Mouse (Mus musculus) left cerebral cortex, postnatal 4 days (tissue): Measurements from ENCODE around the gene Zfp54. TPM values are rescaled to one million over a fixed set of nuclear protein-coding genes. Genes with fewer than 3 reads are reported as not detected.
"Not testable (repeated sequence)": the region's sequence is repeated elsewhere in the genome, so short reads cannot be mapped to it uniquely, and the experiment has no call there.

Experiments
- DNase-seq: peaks from one replicate; pipeline ENCODE4 v3.0.0-alpha.2; 2022
- intact Hi-C: fragments of 180-260 bp; cut with DNase I; formaldehyde crosslinking; loops from one replicate; pipeline ENCODE4 v1.15.1; 2025
- total RNA-seq, 2 experiments: library from RNA; stranded (reverse); gene quantifications; 2 replicates each; pipeline ENCODE4 v1.2.3; 2021

The Zfp54 gene
- 1 to 10 TPM; 2.7 to 3.6 TPM for total RNA-seq

GRCm38 (mm10) chr17:21422664-21423599 is at the start of gene Zfp54:
Gene Zfp54, plus strand, starts transcription at chr17:21423227.
- peak; percentile 55 for DNase-seq
- intact Hi-C loops, result loop anchor here (2.0 kb wide), 1 partner anchor 148 kb away; no protein-coding TSS in a partner anchor

GRCm38 (mm10) chr17:21375311-21375710 is 47.7 kb upstream of the Zfp54 start:
- intact Hi-C loops, result no loop called here
- DNase-seq, result no peak

- peak; percentile 51 for DNase-seq
- intact Hi-C loops, result no loop called here
Observed at GRCm38 (mm10) chr17:21383391-21384056, 39.5 kb upstream of the Zfp54 start, which contains the start of gene Zfp677. Gene Zfp677, plus strand, starts transcription at chr17:21383748.

DNA sequence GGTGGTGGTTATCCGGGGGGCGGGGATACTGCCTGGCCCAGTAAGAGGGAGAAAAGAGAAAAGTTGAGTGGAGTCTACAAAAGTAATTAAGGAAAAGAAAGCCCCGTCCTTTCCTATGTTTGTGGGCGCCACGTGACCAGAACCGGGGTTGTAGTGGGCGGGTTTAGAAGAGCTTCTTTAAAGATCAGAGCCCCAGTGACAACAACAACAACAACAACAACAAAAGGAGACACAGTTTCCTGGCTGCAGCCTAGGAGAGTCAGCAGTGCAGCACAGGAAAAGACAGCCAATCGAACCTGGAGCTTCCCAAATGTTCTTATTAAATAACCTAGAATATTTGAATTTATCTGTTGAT is 39.0 kb upstream of the Zfp54 start:
- intact Hi-C loops, result no loop called here
- DNase-seq, result no peak

- intact Hi-C loops, DNase-seq: not testable (repeated sequence)
Observed at GRCm38 (mm10) chr17:21438806-21439400, 15.9 kb downstream of the Zfp54 start.

DNA sequence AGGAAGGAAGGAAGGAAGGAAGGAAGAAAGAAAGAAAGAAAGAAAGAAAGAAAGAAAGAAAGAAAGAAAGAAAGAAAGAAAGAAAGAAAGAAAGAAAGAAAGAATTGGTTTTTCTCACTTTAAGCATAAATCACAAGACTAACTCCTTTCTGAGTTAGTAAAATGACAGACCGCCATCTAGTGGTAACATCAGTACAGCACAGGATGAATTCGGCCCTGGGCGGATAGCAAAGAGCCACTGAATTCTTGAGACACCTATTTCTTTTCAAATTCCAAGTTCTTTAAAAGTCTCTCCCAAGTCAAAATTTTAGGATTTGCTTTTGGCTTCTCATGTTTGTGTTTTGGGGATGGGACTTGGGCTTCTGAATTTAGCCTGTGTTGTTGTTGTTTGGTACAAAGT is 26.6 kb downstream of the Zfp54 start:
- intact Hi-C loops, result loop anchor here (5.0 kb wide), 1 partner anchor 68 kb away; no protein-coding TSS in a partner anchor
- peak; percentile 53 for DNase-seq

DNA sequence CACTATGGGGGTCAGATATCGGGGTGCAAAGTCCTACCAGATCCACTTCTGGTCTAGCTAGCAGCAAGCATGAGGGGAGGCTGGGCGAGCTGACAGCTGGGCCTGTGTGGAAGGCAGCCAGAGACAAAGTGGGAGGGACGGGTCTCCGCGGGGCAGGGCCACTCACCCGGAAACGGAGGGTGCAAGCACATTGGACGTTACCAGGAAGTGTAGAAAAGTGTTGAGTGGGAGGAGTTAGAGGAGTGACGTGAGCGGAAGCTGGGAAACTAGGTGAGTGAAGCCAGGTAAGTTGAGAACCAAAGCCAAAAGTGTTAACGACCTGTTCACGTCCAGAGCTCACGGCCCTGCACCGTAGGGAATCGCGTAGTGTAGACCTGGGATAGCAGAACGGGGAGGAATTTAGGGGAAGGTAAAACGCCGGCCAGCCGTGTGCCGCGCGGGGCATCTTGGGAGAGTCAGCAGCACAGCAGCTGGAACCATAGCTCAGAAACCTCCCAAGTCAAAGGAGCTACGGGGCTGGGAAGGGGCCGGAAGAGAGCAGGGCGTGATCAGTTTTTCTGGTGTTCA is 27.2 kb downstream of the Zfp54 start, which contains the start of gene Zfp51:
TSS of gene Zfp51 (plus strand) at position 237 of the 567 bp plus-strand sequence.
- DNase-seq, result peak; percentile 92
- intact Hi-C loops, result loop anchor here (5.0 kb wide), 1 partner anchor 67 kb away; no protein-coding TSS in a partner anchor

GRCm38 (mm10) chr17:21463550-21463949 is 40.5 kb downstream of the Zfp54 start:
- intact Hi-C loops, result no loop called here
- no peak for DNase-seq

- no peak for DNase-seq
- intact Hi-C loops, result no loop called here
Observed at GRCm38 (mm10) chr17:21472032-21472652, 49.1 kb downstream of the Zfp54 start.

DNA sequence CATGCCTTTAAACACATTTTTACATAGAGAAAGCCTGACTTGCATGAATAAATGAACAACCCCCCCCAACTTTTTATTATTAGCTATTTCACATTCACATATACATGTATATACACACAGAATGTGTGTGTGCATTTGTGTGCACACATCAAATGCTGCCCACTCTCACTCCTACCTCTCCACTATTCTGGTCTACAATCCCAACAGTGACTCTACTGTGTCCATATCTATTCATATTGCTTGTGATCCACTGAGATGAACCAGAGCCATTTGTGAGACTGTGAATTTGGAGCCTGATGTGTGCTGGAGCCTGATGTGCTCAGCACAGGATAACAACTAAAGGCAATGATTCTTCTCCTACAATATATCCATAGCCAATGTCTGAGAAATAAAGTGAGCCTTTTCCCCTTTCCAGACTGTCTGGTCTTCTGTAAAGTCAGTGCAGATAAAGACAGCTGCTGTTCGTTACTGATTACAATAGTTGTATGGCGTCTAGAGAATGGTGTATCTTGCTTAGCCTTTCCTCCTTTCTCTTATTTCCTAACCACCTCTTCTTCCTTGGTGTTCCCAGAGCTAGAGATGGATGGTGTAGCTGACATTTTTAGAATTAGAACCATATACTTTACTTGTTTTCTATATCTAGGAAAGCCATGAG is 49.8 kb downstream of the Zfp54 start:
- intact Hi-C loops, result no loop called here
- no peak for DNase-seq

- intact Hi-C loops, result no loop called here
- DNase-seq, result no peak
Observed at GRCm38 (mm10) chr17:21473362-21474190, 50.5 kb downstream of the Zfp54 start.

DNA sequence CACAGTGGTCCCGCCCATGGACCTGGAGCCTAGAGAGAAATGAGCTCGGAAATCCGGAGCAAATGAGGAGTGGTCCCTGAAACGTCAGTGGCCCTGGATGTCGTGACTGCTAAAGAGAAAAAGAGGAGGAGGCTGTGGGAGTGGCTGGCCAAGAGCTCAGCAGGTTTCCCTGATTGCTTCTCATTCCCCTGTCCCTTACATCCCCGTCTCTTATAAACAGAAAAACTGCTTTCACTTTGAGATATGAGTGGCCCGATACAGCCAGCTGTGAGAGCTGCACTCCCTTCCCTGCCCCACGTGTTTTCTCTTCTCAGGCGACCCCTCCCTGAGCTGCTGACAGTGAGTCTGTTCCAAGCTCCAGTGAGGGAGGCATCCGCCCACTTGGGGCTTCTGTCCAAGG is 51.7 kb downstream of the Zfp54 start:
- DNase-seq, intact Hi-C loops: not testable (repeated sequence)

- DNase-seq, intact Hi-C loops: not testable (repeated sequence)
Observed at GRCm38 (mm10) chr17:21475290-21475689, 52.3 kb downstream of the Zfp54 start.

DNA sequence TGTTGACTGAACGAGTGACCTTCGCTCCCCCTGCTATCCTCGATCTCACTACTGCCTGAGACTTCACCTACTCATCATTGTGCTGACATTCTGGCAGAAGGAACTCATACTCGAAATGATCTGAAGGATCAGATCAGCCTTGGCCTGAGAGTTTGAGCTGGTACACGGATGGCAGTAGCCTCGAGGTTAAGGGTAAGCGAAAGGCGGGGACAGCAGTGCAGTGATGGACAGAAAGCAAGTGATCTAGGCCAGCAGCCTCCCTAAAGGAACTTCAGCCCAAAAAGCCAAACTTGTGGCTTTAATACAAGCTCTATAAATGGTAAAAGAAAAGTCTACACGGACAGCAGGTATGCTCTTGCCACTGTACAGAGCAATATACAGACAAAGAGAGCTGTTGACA is 53.3 kb downstream of the Zfp54 start:
- DNase-seq, intact Hi-C loops: not testable (repeated sequence)

- DNase-seq, intact Hi-C loops: not testable (repeated sequence)
Observed at GRCm38 (mm10) chr17:21478103-21478777, 55.2 kb downstream of the Zfp54 start.
